Mouse (Mus musculus) ovary, postnatal 10 days (tissue): Measurements from ENCODE around the gene Cox8a.

Experiments
- DNase-seq: peaks from one replicate; pipeline ENCODE4 v3.0.0; 2022; ENCODE audit warnings: low spot score

Gene Cox8a

GRCm38 (mm10) chr19:7217162-7217925 lies at the start of gene Cox8a:
Cox8a (minus strand) TSS chr19:7217616.
- DNase-seq, result peak; percentile 77

- DNase-seq, result no peak
These were observed 49.0 kb upstream of the Cox8a start for GRCm38 (mm10) chr19:7266421-7266831.

GRCm38 (mm10) chr19:7265478-7266191 lies 48.2 kb upstream of the Cox8a start:
- no peak for DNase-seq

- DNase-seq, result no peak
These were observed 47.4 kb upstream of the Cox8a start for GRCm38 (mm10) chr19:7264766-7265331.

GRCm38 (mm10) chr19:7264088-7264765 lies 46.8 kb upstream of the Cox8a start:
- peak; percentile 83 for DNase-seq

- no peak for DNase-seq
These were observed 45.2 kb upstream of the Cox8a start for GRCm38 (mm10) chr19:7262592-7262991.

- no peak for DNase-seq
These were observed 44.5 kb upstream of the Cox8a start for GRCm38 (mm10) chr19:7261964-7262363.

GRCm38 (mm10) chr19:7261476-7261875 lies 44.1 kb upstream of the Cox8a start:
- no peak for DNase-seq

- DNase-seq, result no peak
These were observed 40.5 kb upstream of the Cox8a start for GRCm38 (mm10) chr19:7257881-7258280.

GRCm38 (mm10) chr19:7246021-7246420 lies 28.6 kb upstream of the Cox8a start:
- DNase-seq, result no peak

GRCm38 (mm10) chr19:7240782-7241690 lies 23.6 kb upstream of the Cox8a start, which contains the start of gene Naa40:
Naa40 (minus strand) TSS chr19:7241183.
- peak; percentile 74 for DNase-seq

GRCm38 (mm10) chr19:7240291-7240690 lies 22.9 kb upstream of the Cox8a start:
- DNase-seq, result no peak

- DNase-seq, result no peak
These were observed 22.2 kb upstream of the Cox8a start for GRCm38 (mm10) chr19:7239574-7239973.

GRCm38 (mm10) chr19:7236742-7237141 lies 19.3 kb upstream of the Cox8a start:
- DNase-seq, result no peak

GRCm38 (mm10) chr19:7236011-7236410 lies 18.6 kb upstream of the Cox8a start:
- no peak for DNase-seq

GRCm38 (mm10) chr19:7235461-7235860 lies 18.0 kb upstream of the Cox8a start:
- no peak for DNase-seq

GRCm38 (mm10) chr19:7234537-7235221 lies 17.3 kb upstream of the Cox8a start:
- DNase-seq, result peak; percentile 41

- DNase-seq, result no peak
These were observed 9.1 kb upstream of the Cox8a start for GRCm38 (mm10) chr19:7226511-7226914.

- DNase-seq, result no peak
These were observed 7.8 kb upstream of the Cox8a start for GRCm38 (mm10) chr19:7225096-7225690.

- no peak for DNase-seq
These were observed 6.8 kb upstream of the Cox8a start for GRCm38 (mm10) chr19:7224253-7224652.
